Mouse (Mus musculus) erythroblast, embryonic 14.5 days (primary cell): ENCODE measurements around the gene Nhej1.

Source experiments
- GATA1 ChIP-seq: IDR thresholded peaks from 2 replicates; pipeline ENCODE4 v1.6.1; 2012; ENCODE audit warnings: low read length, inconsistent platforms, mixed read lengths
- TAL1 ChIP-seq: IDR thresholded peaks from 3 replicates; pipeline ENCODE4 v1.6.1; 2012; ENCODE audit warnings: low read length, inconsistent platforms, mixed read lengths

DNA sequence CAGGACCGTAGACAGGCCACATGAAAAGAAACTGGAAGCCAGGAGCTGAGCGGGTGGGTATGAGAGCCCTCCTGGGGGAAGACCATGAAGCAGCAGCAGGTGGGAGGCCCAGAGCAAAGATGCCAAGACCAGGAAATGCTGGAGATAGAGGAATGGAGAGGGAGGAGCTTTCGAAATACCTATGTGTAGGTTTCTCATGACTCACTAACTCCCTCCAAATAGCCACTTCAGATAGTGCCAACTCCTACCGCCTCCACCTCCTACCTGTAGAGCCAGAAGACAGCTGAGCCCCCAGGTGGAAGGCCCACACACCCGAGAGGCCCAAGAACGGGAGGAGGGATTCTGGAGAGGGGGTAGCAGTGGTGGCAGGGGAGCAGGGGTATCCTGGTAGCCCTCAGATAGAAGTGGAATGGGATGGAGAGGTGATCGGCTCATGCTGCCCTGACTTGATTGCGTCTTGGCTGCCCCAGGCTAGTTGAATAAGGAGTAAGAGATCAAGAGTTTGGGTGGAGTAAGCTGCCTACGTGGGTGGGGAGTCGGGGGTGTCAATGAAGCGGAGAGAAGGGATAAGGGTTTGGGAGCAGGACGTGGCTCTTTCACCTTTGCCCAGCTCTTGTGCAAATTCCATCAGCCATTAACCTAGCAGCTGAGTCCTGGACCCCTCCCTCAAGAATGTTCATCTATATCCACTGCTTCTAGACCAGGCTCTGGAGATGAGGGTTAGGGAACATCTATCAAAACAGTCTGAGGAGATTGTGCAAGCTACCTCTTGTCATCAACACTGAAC lies 8.6 kb upstream of the Nhej1 start, which contains the start of gene Slc23a3:
- TF ChIP-seq TAL1 (no peak), GATA1 (no peak)
